Mouse (Mus musculus): Measurements from ENCODE around the gene Shroom4.
"Not testable (repeated sequence)": the region's sequence is repeated elsewhere in the genome, so short reads cannot be mapped to it uniquely, and the experiment has no call there.

Shroom4 gene

GRCm38 (mm10) chrX:6399626-6400397 lies at the start of gene Shroom4:
Shroom4 (plus strand) TSS chrX:6399854.
- peak; percentile 24 for DNase-seq (ENCODE audit: low spot score)

DNA sequence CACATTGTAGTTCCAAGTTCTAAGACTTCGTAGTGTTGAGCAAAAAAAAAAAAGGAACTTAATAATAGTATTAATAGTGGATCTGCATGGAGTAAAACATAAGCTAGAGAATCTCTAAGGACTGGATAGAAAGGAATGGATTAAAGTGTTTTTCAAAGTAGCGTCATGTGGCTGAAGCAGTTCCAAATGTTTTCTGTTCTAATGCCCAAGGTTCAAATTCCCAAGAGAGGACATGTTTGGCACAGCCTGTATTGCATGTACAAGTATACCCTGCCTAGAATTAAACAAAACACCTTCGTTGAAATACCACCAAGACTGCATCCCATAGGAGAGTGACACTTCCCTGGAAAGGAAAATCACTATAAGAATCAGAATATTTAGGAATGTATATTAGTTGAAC lies 42.8 kb upstream of the Shroom4 start:
- no peak for DNase-seq (ENCODE audit: low spot score)

DNA sequence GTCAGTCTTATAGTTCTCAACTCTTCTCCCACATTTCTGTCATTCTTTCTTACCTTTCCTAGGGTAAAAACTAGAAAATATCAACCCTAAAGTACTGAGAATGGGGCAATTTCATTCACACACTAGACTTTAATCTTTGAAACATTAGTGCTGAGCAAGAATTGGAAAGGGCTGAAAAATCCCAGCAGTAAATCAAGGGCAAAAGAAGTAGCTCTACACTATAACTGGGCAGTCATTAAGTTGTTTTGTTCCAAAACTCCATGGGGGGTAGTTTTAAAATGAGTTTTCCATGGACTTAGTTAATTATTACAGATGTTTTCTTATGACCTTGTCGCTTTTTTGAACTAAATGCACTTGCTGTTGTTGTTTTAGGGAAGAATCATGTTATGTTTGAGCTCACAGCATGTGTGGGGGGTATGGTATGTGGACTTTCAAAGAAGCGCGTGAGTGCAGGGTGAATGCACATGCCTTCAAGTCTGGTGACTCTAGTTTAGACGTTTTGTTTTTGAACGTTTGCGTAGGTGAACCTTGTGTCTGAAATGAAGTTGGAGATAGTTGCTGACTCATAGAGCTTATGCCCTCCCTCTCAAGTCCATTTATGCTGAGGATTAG lies 42.0 kb upstream of the Shroom4 start:
- DNase-seq (ENCODE audit: low spot score), result no peak

- DNase-seq (ENCODE audit: low spot score), result no peak
Observed at GRCm38 (mm10) chrX:6368822-6369221, 30.8 kb upstream of the Shroom4 start.

- DNase-seq (ENCODE audit: low spot score), result no peak
Observed at GRCm38 (mm10) chrX:6370706-6371105, 28.9 kb upstream of the Shroom4 start.

GRCm38 (mm10) chrX:6393861-6394260 lies 5.8 kb upstream of the Shroom4 start:
- DNase-seq (ENCODE audit: low spot score), result no peak

DNA sequence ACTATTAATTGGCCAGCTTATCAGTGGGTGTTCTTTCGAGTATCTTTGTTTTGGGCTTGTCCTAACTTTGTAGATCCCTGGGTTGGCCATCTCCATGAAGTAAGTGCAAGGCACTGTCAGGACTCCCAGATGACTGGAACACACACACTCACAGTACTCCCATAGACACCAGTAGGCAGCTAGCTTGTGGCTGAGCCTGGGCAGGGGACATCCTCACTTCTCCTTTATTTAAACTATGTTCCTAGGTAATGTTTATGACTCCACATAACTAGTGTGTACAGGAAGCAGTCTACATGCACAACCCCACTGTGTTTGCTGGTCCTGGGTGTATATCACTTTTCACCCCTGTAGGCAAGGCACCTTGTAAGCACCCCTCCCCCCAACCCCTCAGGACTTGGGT lies 461 bp upstream of the Shroom4 start:
- DNase-seq (ENCODE audit: low spot score), result no peak

GRCm38 (mm10) chrX:6400398-6401020 lies 855 bp downstream of the Shroom4 start:
- no peak for DNase-seq (ENCODE audit: low spot score)

GRCm38 (mm10) chrX:6402921-6403320 lies 3.3 kb downstream of the Shroom4 start:
- DNase-seq (ENCODE audit: low spot score), result no peak

DNA sequence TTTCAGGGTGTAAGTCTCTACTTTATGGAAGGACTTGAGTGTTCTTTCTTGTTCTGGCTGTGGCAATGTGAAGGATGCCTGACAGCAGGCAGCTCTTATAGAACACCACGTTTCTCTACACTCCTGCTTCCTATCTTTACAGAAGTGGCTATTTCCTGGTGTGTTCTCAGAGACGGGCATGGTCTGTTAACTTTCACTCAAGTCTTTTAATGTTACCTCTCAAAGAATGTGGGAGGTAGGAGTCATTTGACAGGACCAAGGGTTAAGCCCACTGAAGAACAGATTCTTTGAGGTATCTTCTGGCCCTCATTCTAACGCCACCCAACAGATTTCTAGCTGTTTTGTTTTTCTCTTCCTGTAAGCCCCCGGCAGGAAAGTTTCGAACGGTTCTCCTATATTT lies 9.5 kb downstream of the Shroom4 start:
- no peak for DNase-seq (ENCODE audit: low spot score)

GRCm38 (mm10) chrX:6415412-6415811 lies 15.8 kb downstream of the Shroom4 start:
- DNase-seq (ENCODE audit: low spot score), result no peak

- no peak for DNase-seq (ENCODE audit: low spot score)
Observed at GRCm38 (mm10) chrX:6415936-6416335, 16.3 kb downstream of the Shroom4 start.

DNA sequence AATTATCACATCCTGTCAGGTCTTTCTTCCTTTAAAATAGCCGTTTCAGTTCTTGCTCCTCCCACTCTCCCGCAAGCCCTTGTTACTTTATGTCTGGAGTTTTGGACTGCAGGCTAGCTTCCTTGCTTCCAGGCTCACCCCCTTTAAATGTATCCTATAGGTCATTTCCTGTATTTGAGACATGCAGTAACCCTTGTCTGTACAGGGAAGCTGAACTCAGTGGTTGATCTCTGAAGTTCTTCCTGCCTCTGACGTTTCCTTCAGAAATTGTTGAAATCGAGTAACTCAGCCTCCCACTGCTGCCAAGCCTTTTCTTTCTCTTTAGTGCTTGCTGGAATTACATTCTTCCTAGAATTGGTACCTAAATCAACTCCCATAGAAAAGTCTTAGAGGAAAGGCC lies 18.5 kb downstream of the Shroom4 start:
- no peak for DNase-seq (ENCODE audit: low spot score)

DNA sequence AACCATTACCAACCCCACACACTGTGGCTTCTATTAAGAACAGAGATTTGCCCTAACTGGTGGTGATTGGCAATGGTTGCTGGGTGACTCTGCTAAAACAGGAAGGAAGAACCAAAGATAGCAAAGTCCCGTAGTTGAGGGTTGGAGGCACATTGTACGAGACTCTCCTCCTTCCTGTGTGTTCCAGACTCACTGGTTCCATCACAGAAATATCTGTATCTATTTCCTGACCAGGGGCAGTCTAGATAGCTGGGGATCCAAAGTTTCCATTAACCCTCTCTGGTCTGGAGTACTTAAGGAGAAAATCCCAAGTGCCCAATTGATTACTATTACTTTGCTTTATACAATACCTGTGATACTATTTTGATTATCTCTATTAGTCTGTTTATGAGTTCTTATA lies 35.6 kb downstream of the Shroom4 start:
- no peak for DNase-seq (ENCODE audit: low spot score)

- DNase-seq (ENCODE audit: low spot score), result no peak
Observed at GRCm38 (mm10) chrX:6446422-6446821, 46.8 kb downstream of the Shroom4 start.

- DNase-seq (ENCODE audit: low spot score), result no peak
Observed at GRCm38 (mm10) chrX:6448001-6448400, 48.3 kb downstream of the Shroom4 start.

DNA sequence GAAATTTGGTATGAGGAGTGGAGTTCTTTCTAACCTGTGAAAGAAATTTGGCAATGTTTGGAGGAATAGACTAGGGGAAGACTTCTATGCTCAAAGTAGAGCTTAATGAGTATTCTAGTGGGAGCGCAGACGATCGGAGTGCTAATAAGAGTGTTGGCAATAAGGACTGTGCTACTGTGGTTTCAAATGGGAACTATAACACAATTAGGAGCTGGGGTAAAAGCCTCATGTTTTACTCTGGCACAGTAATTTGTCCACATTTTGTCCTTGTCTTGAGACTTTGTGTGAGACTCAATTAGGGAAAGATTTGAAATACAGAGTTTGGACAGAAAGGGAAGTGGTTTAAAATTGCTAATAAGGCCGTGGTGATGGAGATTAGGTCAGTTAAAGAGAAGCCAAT lies 53.6 kb downstream of the Shroom4 start:
- DNase-seq (ENCODE audit: low spot score), result no peak

DNA sequence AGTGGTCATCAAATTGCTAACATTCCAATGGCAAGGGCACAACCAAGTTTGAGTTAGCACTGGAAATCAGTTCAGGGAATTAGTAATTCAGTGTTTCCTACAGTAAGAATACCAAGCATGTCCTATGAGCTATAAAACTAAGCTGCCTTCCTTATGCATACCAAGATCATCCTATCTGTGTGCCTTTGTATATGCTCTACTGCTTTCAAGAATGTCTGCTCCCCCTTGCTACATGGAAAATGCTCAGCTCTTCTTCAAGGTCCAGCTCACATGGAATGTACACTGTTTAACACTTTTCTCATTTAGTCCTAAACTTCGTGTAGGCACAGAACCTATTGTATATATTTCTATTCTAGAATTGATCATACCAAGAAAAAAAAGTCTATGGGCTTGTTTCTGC lies 69.6 kb downstream of the Shroom4 start:
- DNase-seq (ENCODE audit: low spot score), result not testable (repeated sequence)

GRCm38 (mm10) chrX:6472563-6472962 lies 72.9 kb downstream of the Shroom4 start:
- DNase-seq (ENCODE audit: low spot score), result not testable (repeated sequence)

- no peak for DNase-seq (ENCODE audit: low spot score)
Observed at GRCm38 (mm10) chrX:6475177-6475576, 75.5 kb downstream of the Shroom4 start.

DNA sequence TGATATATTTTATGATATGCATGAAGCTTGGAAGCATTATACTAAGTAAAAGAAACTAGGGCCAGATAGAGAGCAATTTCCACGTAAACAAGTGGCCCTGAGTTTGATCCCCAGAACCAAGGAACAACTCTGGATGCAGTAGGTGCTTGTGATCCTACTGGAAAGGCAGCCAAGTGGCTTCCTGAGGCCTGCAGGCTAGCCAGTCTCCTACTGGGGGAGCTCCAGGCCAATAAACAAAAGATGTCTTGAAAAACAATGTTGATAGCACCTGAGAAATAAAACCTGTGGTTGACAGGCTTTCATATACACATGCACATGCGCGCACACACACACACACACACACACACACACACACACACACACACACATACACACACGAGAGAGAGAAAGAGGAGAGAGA lies 82.6 kb downstream of the Shroom4 start:
- DNase-seq (ENCODE audit: low spot score), result no peak

- DNase-seq (ENCODE audit: low spot score), result no peak
Observed at GRCm38 (mm10) chrX:6483817-6484216, 84.2 kb downstream of the Shroom4 start.

- no peak for DNase-seq (ENCODE audit: low spot score)
Observed at GRCm38 (mm10) chrX:6490433-6490832, 90.8 kb downstream of the Shroom4 start.

Data from urinary bladder, postnatal 25 days (tissue).